Mouse (Mus musculus): ENCODE data around the gene Clspn.
A peak's percentile ranks its signal among the peaks of the same experiment; 100 is the strongest.
"Not testable (repeated sequence)": the region's sequence is repeated elsewhere in the genome, so short reads cannot be mapped to it uniquely, and the experiment has no call there.

The Clspn gene

GRCm38 (mm10) chr4:126556809-126557711 is at the start of gene Clspn:
Gene Clspn (plus strand): TSS chr4:126556935.
- peak; percentile 92 for DNase-seq (ENCODE audit: low read depth, low spot score)

- no peak for DNase-seq (ENCODE audit: low read depth, low spot score)
Observed at GRCm38 (mm10) chr4:126508110-126508899, 48.4 kb upstream of the Clspn start.

- no peak for DNase-seq (ENCODE audit: low read depth, low spot score)
Observed at GRCm38 (mm10) chr4:126509072-126509471, 47.7 kb upstream of the Clspn start.

- DNase-seq (ENCODE audit: low read depth, low spot score): no peak
Observed at GRCm38 (mm10) chr4:126511013-126511412, 45.7 kb upstream of the Clspn start.

GRCm38 (mm10) chr4:126512308-126513066 is 44.2 kb upstream of the Clspn start:
- no peak for DNase-seq (ENCODE audit: low read depth, low spot score)

- DNase-seq (ENCODE audit: low read depth, low spot score): no peak
Observed at GRCm38 (mm10) chr4:126526164-126526563, 30.6 kb upstream of the Clspn start.

- DNase-seq (ENCODE audit: low read depth, low spot score): no peak
Observed at GRCm38 (mm10) chr4:126526828-126527227, 29.9 kb upstream of the Clspn start.

- no peak for DNase-seq (ENCODE audit: low read depth, low spot score)
Observed at GRCm38 (mm10) chr4:126532292-126532691, 24.4 kb upstream of the Clspn start.

GRCm38 (mm10) chr4:126532827-126533728 is 23.7 kb upstream of the Clspn start, which contains the start of gene Ago4:
Gene Ago4 (minus strand): TSS chr4:126533472.
- DNase-seq (ENCODE audit: low read depth, low spot score): peak; percentile 39

GRCm38 (mm10) chr4:126533729-126534070 is 23.0 kb upstream of the Clspn start:
- DNase-seq (ENCODE audit: low read depth, low spot score): no peak

GRCm38 (mm10) chr4:126535631-126536030 is 21.1 kb upstream of the Clspn start:
- not testable (repeated sequence) for DNase-seq (ENCODE audit: low read depth, low spot score)

GRCm38 (mm10) chr4:126536865-126537264 is 19.9 kb upstream of the Clspn start:
- DNase-seq (ENCODE audit: low read depth, low spot score): no peak

GRCm38 (mm10) chr4:126540487-126541071 is 16.2 kb upstream of the Clspn start:
- no peak for DNase-seq (ENCODE audit: low read depth, low spot score)

- DNase-seq (ENCODE audit: low read depth, low spot score): no peak
Observed at GRCm38 (mm10) chr4:126542838-126543237, 13.9 kb upstream of the Clspn start.

GRCm38 (mm10) chr4:126545016-126545415 is 11.7 kb upstream of the Clspn start:
- no peak for DNase-seq (ENCODE audit: low read depth, low spot score)

GRCm38 (mm10) chr4:126545703-126546102 is 11.0 kb upstream of the Clspn start:
- DNase-seq (ENCODE audit: low read depth, low spot score): no peak

GRCm38 (mm10) chr4:126546183-126546582 is 10.6 kb upstream of the Clspn start:
- DNase-seq (ENCODE audit: low read depth, low spot score): no peak

- no peak for DNase-seq (ENCODE audit: low read depth, low spot score)
Observed at GRCm38 (mm10) chr4:126552136-126552535, 4.6 kb upstream of the Clspn start.

GRCm38 (mm10) chr4:126553105-126553504 is 3.6 kb upstream of the Clspn start:
- no peak for DNase-seq (ENCODE audit: low read depth, low spot score)

GRCm38 (mm10) chr4:126553685-126554084 is 3.0 kb upstream of the Clspn start:
- DNase-seq (ENCODE audit: low read depth, low spot score): no peak
